Mouse (Mus musculus): ENCODE data around the gene Gas1. TPM values are rescaled to one million over a fixed set of nuclear protein-coding genes. Genes with fewer than 3 reads are reported as not detected.
A peak's percentile ranks its signal among the peaks of the same experiment; 100 is the strongest.

The Gas1 gene
- polyA plus RNA-seq (2014; fragmentation: Nextera tagmentation; extraction: Ambion mirVana) = 158 and 184 TPM in 2 replicates

DNA sequence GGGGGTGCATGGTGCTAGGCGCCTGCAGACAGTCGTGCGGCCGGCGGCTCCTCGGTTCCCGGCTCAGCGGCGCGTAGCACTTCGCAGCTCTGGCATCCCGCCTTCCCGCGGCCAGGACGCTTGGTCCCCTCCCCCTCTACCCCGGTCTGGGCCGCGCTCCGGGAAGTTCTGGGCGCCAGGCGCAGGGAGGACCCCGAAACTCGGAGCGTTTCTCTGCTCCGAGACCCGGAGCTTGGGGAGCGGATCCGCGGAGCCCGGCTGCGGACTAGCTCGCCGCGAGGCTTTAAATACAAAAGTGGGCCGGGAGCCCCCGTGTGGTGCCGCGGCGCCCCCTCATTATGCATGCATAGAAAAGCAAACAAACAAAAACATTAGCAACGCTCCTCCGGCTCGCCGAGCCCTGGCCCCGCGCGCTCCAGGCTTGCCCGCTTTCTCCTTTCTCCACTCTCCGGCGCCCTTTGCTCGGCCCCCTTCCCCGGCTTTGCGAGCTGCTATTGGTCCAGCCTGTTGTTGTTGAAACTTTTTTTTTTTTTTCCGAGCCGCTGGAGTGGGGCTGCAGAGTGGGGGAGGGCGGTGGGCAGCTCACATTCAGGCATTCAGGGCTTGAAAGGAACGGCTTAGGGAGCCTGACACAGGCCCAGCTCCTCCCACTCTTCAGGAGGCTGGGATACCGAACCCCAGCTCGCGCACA is at the start of gene Gas1:
Gene Gas1, minus strand, starts transcription at position 260 of the 691 bp plus-strand sequence.
- DNase-seq (ENCODE audit: low spot score) = peak; percentile 99
- WGBS = under 1% methylated on average over 21 of the region's 59 CpGs
- peaks cover 11% of the 10 kb centered on the region for H3K4me1 ChIP-seq (ENCODE audit: control insufficient read depth, insufficient read depth, low read length)
- H3K9ac ChIP-seq (ENCODE audit: low read depth, low read length) = peak within 1 kb of the TSS; percentile 99
- H3K9me3 ChIP-seq (ENCODE audit: control insufficient read depth, low read length) = no peaks in the 10 kb centered on the region
- no peaks in the 10 kb centered on the region for H3K27me3 ChIP-seq (replicated peaks; ENCODE audit: control insufficient read depth, insufficient read depth, low read length)
- peak within 1 kb of the TSS; percentile 100 for H3K27ac ChIP-seq (replicated peaks; ENCODE audit: low read depth, low read length)
- peak; percentile 94 for ATAC-seq (ENCODE audit: low read depth)
- H3K4me3 ChIP-seq (ENCODE audit: low read depth, low read length) = peak within 1 kb of the TSS; percentile 96
- peaks cover 22% of the 10 kb centered on the region for H3K36me3 ChIP-seq (ENCODE audit: control insufficient read depth, insufficient read depth, low read length)
- peak within 1 kb of the TSS; percentile 62 for H3K4me2 ChIP-seq (ENCODE audit: low read depth, low read length)

DNA sequence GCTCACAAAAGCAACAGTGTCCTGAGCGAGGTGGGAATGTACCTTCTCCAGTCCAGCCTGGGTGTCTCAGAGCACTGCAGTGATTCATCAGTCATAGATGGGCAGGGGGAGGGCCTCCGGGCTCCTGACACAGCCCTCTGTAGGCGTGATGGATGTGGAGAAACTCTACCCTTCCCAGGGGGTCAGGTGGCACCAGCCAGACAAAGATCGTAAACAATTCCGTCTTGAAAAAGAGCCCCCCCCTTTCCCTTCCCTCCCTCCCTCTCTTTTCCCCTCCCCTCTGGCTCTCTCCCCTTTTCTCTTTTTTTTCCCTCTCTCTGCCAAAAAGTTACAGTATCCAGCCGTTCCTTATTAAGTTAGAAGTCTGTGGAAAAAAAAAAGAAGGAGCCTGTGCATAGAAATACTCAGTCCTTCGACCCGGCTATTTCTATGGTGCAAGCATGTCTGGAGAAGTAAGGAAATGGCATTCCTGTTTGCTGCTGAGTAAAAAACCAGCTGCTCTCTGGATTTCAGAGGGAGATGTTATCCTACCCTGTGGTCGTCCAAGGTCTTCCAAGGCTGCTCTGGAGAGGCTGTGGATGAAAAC is 49.2 kb upstream of the Gas1 start:
- WGBS = 4% methylated on average over 9 of the region's 9 CpGs
- Histone ChIP-seq H3K36me3 (ENCODE audit: control insufficient read depth, insufficient read depth, low read length) (no peaks in the 10 kb centered on the region), H3K4me3 (ENCODE audit: low read depth, low read length) (no peak overlapping the region), H3K27ac (replicated peaks; ENCODE audit: low read depth, low read length) (peak overlapping the region; percentile 87), H3K9ac (ENCODE audit: low read depth, low read length) (no peak overlapping the region), H3K4me2 (ENCODE audit: low read depth, low read length) (peak overlapping the region; percentile 31), H3K9me3 (ENCODE audit: control insufficient read depth, low read length) (no peaks in the 10 kb centered on the region), H3K27me3 (replicated peaks; ENCODE audit: control insufficient read depth, insufficient read depth, low read length) (no peaks in the 10 kb centered on the region), H3K4me1 (ENCODE audit: control insufficient read depth, insufficient read depth, low read length) (peaks cover 46% of the 10 kb centered on the region)
- ATAC-seq (ENCODE audit: low read depth) (peak; percentile 85), DNase-seq (ENCODE audit: low spot score) (peak; percentile 94)

DNA sequence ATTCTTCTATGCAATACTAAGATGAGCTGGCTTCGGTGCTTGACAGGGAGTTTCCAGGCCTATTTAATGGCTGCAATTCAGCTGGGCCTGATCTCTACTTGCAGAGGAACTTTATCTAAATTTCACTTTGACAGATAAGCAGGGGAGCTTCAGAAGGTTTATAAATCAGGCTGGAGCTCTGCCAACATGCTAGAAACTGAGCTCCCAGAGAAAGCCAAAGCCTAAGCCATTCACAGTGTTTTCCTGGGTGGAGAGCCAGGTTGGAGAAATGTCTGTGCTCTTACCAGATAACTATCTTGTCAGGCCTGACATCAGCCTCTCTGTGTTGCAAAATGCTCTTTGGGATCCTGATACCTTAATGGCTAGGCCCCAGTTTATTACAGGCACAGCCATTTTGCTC is 48.6 kb upstream of the Gas1 start:
- peaks cover 41% of the 10 kb centered on the region for H3K4me1 ChIP-seq (ENCODE audit: control insufficient read depth, insufficient read depth, low read length)
- WGBS = 24% methylated on average over 1 of the region's 1 CpGs
- H3K4me3 ChIP-seq (ENCODE audit: low read depth, low read length) = no peak overlapping the region
- H3K36me3 ChIP-seq (ENCODE audit: control insufficient read depth, insufficient read depth, low read length) = no peaks in the 10 kb centered on the region
- peak overlapping the region; percentile 31 for H3K4me2 ChIP-seq (ENCODE audit: low read depth, low read length)
- H3K9me3 ChIP-seq (ENCODE audit: control insufficient read depth, low read length) = no peaks in the 10 kb centered on the region
- H3K9ac ChIP-seq (ENCODE audit: low read depth, low read length) = no peak overlapping the region
- H3K27ac ChIP-seq (replicated peaks; ENCODE audit: low read depth, low read length) = peak overlapping the region; percentile 87
- no peaks in the 10 kb centered on the region for H3K27me3 ChIP-seq (replicated peaks; ENCODE audit: control insufficient read depth, insufficient read depth, low read length)
- peak; percentile 93 for DNase-seq (ENCODE audit: low spot score)
- ATAC-seq (ENCODE audit: low read depth) = peak; percentile 45

DNA sequence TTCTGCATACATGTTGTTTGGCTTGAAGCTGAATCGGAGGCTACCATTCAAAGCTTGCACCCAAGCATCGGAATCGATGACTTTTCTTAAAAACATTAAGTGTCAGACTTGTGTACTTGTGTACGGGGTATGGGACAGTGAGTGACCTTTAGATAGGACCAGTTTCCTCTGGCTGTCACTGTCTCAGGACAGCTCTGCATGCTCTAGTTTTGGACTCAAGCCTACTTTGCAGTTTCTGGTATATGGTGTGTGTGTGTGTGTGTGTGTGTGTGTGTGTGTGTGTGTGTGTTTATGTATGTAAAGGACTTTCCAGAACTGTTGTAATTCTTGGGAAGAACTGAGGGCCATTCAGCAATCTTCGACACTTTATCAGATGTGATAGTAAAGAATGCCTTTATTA is 48.1 kb upstream of the Gas1 start:
- H3K27ac ChIP-seq (replicated peaks; ENCODE audit: low read depth, low read length) = peak overlapping the region; percentile 87
- peaks cover 38% of the 10 kb centered on the region for H3K4me1 ChIP-seq (ENCODE audit: control insufficient read depth, insufficient read depth, low read length)
- no peak overlapping the region for H3K9ac ChIP-seq (ENCODE audit: low read depth, low read length)
- H3K36me3 ChIP-seq (ENCODE audit: control insufficient read depth, insufficient read depth, low read length) = no peaks in the 10 kb centered on the region
- no peak overlapping the region for H3K4me2 ChIP-seq (ENCODE audit: low read depth, low read length)
- DNase-seq (ENCODE audit: low spot score) (no peak), ATAC-seq (ENCODE audit: low read depth) (no peak)
- no peaks in the 10 kb centered on the region for H3K9me3 ChIP-seq (ENCODE audit: control insufficient read depth, low read length)
- WGBS = 94% methylated on average over 5 of the region's 5 CpGs
- no peaks in the 10 kb centered on the region for H3K27me3 ChIP-seq (replicated peaks; ENCODE audit: control insufficient read depth, insufficient read depth, low read length)
- no peak overlapping the region for H3K4me3 ChIP-seq (ENCODE audit: low read depth, low read length)

DNA sequence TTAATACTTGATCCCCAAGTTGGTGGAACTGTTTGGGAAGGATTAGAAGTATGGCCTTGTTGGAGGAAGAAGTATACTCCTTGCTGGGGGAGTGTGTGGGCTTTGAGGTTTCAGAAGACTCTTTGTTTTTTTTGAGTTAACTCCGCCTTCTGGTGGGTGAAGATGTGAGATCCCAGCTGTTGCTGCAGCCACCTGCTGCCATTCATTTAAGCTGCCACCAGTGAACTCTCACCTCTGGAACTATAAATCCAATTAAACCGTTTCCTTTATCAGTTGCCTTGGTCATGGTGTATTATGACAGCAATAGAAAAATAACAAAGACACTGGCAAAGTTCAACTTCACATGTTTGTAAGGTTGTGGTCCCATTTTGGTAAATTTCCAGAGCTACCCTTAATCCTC is 46.6 kb upstream of the Gas1 start:
- no peaks in the 10 kb centered on the region for H3K36me3 ChIP-seq (ENCODE audit: control insufficient read depth, insufficient read depth, low read length)
- H3K4me3 ChIP-seq (ENCODE audit: low read depth, low read length) = no peak overlapping the region
- ATAC-seq (ENCODE audit: low read depth) (no peak), DNase-seq (ENCODE audit: low spot score) (no peak)
- H3K9me3 ChIP-seq (ENCODE audit: control insufficient read depth, low read length) = no peaks in the 10 kb centered on the region
- H3K27ac ChIP-seq (replicated peaks; ENCODE audit: low read depth, low read length) = no peak overlapping the region
- H3K4me2 ChIP-seq (ENCODE audit: low read depth, low read length) = no peak overlapping the region
- WGBS = 60% methylated on average over 2 of the region's 2 CpGs
- peaks cover 38% of the 10 kb centered on the region for H3K4me1 ChIP-seq (ENCODE audit: control insufficient read depth, insufficient read depth, low read length)
- H3K27me3 ChIP-seq (replicated peaks; ENCODE audit: control insufficient read depth, insufficient read depth, low read length) = no peaks in the 10 kb centered on the region
- no peak overlapping the region for H3K9ac ChIP-seq (ENCODE audit: low read depth, low read length)

DNA sequence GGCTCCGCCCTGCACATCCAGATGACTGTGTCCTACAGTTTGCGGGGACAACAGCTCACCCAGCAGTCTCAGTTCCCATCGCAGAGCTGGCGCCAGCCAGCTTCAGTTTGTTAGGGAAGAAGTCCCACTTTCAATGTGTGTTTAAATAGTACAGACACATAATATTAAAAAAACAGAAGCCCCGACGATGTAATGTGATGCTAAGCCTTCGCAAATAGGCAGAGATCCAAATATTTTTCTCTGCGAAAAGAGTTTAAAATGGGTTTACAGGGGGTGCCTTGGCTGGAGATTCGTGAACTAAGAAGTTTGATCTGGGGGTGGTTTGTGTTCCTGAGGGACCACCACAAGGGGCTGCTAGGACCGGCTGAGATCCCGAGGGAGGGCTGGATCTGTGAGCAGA is 45.2 kb upstream of the Gas1 start:
- Histone ChIP-seq H3K9ac (ENCODE audit: low read depth, low read length) (no peak overlapping the region), H3K27ac (replicated peaks; ENCODE audit: low read depth, low read length) (peak overlapping the region; percentile 77), H3K27me3 (replicated peaks; ENCODE audit: control insufficient read depth, insufficient read depth, low read length) (no peaks in the 10 kb centered on the region), H3K4me1 (ENCODE audit: control insufficient read depth, insufficient read depth, low read length) (peaks cover 33% of the 10 kb centered on the region), H3K9me3 (ENCODE audit: control insufficient read depth, low read length) (no peaks in the 10 kb centered on the region), H3K36me3 (ENCODE audit: control insufficient read depth, insufficient read depth, low read length) (no peaks in the 10 kb centered on the region), H3K4me3 (ENCODE audit: low read depth, low read length) (no peak overlapping the region), H3K4me2 (ENCODE audit: low read depth, low read length) (peak overlapping the region; percentile 33)
- 44% methylated on average over 11 of the region's 11 CpGs for WGBS
- DNase-seq (ENCODE audit: low spot score) = peak; percentile 89
- peak; percentile 22 for ATAC-seq (ENCODE audit: low read depth)

DNA sequence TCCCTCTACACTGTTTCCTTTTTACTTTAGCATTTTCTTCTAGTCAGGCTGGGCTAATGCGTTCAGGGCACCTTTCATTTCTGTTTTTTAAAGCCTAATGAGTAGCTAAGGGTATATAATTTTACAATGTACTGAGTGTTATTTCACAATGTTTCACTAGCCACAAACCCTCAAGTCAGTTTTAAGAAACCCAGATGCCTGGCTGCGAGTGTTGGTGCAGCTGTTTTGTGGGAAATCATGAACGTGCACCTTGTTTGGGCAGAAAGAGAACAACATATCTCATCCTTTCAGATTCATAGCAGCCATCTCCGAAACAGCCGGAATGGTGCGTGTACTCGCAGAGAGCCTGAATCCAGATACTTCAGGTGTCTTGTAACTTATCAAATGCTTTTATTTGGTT is 36.7 kb upstream of the Gas1 start:
- H3K9ac ChIP-seq (ENCODE audit: low read depth, low read length) = no peak overlapping the region
- DNase-seq (ENCODE audit: low spot score) = no peak
- H3K4me2 ChIP-seq (ENCODE audit: low read depth, low read length) = no peak overlapping the region
- H3K4me1 ChIP-seq (ENCODE audit: control insufficient read depth, insufficient read depth, low read length) = no peaks in the 10 kb centered on the region
- no peaks in the 10 kb centered on the region for H3K27me3 ChIP-seq (replicated peaks; ENCODE audit: control insufficient read depth, insufficient read depth, low read length)
- no peak for ATAC-seq (ENCODE audit: low read depth)
- H3K4me3 ChIP-seq (ENCODE audit: low read depth, low read length) = no peak overlapping the region
- 82% methylated on average over 7 of the region's 7 CpGs for WGBS
- H3K9me3 ChIP-seq (ENCODE audit: control insufficient read depth, low read length) = peaks cover 5% of the 10 kb centered on the region; the same call in 1 of the 2 replicates
- H3K27ac ChIP-seq (replicated peaks; ENCODE audit: low read depth, low read length) = no peak overlapping the region
- H3K36me3 ChIP-seq (ENCODE audit: control insufficient read depth, insufficient read depth, low read length) = no peaks in the 10 kb centered on the region

DNA sequence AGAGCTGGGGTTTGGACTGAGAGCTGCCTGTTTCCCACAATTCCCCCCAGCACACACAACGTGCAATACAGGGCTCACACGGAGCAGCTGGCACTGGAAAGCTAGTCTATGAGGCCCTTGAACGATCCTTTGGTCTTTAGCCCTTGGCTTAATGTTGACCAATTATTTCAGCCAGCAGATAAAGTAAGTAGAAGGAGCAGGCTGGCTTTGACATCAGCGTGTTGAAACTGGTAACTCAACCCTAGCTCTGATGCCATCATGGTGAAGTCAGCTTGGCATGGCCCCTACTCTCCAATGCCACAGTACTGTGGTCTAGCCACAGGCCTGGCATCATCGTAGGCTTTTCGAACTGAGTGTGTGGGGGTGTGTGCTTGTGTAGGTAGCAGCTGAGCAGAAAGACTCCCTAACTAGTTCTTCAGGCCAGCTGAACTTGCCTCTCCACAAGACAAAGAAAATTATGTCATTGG is 30.0 kb upstream of the Gas1 start:
- peaks cover 14% of the 10 kb centered on the region; the same call in 1 of the 2 replicates for H3K9me3 ChIP-seq (ENCODE audit: control insufficient read depth, low read length)
- no peaks in the 10 kb centered on the region for H3K4me1 ChIP-seq (ENCODE audit: control insufficient read depth, insufficient read depth, low read length)
- 91% methylated on average over 6 of the region's 6 CpGs for WGBS
- H3K4me3 ChIP-seq (ENCODE audit: low read depth, low read length) = no peak overlapping the region
- no peak overlapping the region for H3K9ac ChIP-seq (ENCODE audit: low read depth, low read length)
- H3K27ac ChIP-seq (replicated peaks; ENCODE audit: low read depth, low read length) = no peak overlapping the region
- no peak for DNase-seq (ENCODE audit: low spot score)
- no peaks in the 10 kb centered on the region for H3K36me3 ChIP-seq (ENCODE audit: control insufficient read depth, insufficient read depth, low read length)
- ATAC-seq (ENCODE audit: low read depth) = no peak
- H3K27me3 ChIP-seq (replicated peaks; ENCODE audit: control insufficient read depth, insufficient read depth, low read length) = no peaks in the 10 kb centered on the region
- H3K4me2 ChIP-seq (ENCODE audit: low read depth, low read length) = no peak overlapping the region

All from embryonic facial prominence, embryonic 14.5 days (tissue).